Mouse (Mus musculus) embryo, embryonic 10.5 days (tissue): ENCODE results near the gene Hspg2.

Experiments
- DNase-seq: peaks from one replicate; pipeline ENCODE4 v3.0.0-alpha.2; 2015; ENCODE audit warnings: low spot score

Hspg2 gene

DNA sequence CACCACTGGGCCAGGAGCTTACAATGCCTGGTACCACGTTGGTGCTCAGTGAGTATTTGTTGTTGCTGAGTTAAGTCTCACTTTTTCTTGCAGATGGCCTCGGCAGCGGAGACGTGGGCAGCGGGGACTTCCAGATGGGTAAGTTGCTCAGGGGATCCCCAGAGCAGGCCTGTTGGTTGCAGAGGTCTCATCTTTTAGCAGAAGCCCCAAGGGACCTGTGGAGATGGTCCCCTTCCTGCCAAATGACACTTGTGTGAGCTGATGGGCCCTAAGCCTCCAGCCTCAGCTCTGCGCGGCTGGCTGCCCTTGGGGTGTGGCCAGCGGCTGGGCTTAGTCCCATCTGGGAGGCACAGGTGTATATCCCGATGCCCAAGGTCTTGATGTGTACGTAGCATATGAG, 33.6 kb downstream of the Hspg2 start:
- DNase-seq: no peak

DNA sequence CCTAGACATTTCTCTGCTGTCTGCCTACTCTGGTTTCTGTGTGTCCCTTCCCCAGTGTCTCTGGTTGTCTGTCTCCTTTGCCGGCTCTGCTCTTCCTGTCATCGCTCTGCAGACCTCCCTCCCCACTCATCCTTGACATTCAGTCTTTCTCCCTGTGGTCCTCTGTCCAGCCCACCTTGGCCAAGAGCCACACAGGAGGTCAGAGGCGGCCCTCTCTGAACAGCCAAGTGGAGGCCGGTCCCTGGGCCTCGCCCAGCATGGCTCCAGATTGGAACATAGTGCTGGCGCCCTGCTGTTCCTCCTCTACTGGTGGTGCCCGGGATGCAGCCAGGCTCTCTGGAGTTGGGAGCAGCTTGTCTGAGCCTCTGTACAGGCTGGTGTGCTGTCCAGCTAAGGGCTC, 34.2 kb downstream of the Hspg2 start:
- DNase-seq: no peak

DNA sequence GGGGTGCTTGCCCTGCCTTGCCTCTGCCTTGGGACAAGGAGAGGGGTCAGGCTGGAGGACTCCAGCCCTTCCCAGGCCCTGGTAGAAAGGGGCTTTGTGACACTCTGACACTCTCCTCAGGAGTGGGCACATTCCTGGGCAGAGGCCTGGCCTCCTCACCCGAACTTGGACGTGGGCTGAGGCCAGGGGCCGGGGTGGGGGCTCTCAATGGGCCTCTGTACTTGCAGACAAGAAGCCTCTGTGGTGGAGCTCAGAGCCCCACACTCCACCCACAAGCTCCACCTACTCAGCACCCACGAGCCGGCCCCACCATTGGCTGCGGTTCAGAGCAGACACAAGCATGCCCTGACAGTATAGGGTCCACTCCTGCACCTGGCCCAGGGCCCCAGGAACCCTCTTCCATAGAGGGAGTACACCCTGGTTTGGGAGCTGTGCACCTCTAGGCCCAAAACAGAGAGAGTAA, 35.0 kb downstream of the Hspg2 start:
- DNase-seq: no peak

DNA sequence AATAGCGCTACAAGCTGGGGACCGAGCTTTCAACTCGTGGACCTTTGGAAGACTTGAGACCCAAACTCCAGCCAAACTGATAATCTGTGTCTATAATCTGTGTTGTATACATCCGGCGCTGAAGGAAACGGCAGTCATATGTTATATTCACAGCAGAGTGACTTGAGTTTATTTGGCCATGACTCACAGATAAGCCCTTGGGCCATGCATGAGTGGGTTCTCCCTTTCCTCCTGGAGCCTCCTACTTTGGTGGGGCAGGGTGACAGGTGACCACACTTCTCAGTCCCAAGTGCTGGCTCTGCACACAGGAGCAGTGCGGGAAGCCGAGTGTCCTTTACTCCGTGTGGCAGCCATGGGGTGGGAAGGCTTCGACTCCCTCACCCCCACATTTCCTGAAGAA, 38.1 kb downstream of the Hspg2 start:
- no peak for DNase-seq

DNA sequence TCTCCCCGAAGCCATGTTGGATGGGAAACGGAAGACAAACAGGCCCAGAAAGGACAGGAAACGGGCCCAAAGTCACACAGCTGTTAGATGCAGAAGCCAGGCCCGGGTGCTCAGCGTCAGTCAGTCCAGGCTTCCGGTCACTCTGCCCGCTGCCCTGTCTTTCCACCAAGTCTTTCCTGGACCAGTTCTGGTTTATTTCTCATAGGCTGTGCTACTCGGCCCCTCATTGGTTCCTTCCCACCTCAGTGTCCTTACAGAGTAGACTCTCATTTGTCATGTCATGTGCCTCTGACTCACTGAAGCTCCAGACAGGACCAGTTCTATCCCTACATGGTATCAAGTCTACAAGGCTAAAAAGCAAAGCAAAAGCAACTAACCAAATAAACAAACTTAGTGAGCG, 41.0 kb downstream of the Hspg2 start:
- no peak for DNase-seq

DNA sequence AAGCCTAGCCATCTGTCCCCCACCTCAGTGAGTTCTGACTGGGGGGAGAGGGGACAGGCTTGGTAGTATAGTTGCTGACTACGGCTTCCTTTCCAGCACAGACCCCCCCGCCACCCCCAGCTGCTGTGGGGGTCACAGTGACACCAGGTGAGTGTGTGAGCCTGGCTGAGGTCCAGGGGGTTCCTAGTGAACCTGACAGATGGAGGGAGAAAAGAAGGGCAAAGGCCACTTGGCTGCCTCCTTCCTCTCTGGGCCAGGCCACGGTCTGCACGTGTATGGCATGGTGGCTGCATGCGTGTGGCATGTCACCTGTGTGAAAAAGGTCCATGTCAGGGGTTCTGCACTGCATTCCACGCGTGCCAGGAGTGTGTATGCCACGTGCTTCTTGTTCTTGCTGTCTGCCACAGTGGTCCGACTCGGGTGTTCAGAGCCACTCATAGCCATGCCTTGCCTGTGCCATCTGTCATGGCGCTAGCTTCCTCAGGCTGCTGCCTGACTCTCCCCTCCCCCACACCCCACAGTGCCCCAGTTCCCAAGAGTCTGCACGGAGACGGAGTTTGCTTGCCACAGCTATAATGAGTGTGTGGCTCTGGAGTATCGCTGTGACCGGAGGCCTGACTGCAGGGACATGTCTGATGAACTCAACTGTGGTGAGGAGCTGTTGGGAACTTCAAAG, 41.6 kb downstream of the Hspg2 start:
- no peak for DNase-seq

DNA sequence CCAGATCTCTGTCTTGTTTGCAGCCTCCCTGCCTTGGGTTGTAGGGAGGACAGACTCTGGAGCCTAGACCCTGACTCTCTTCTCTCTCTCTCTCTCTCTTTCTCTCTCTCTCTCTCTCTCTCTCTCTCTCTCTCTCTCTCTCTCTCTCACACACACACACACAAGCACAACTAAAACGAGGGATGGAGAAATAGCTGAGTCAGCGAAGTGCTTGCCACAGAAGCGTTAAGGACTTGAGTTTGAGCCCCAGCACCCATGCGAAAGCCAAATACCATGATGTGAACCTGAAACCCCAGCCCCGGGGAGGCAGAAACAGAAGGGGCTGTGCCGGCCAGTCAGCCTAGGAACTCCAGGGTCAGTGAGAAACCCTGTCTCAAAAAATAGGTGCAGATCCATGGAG, 44.3 kb downstream of the Hspg2 start:
- DNase-seq: no peak

DNA sequence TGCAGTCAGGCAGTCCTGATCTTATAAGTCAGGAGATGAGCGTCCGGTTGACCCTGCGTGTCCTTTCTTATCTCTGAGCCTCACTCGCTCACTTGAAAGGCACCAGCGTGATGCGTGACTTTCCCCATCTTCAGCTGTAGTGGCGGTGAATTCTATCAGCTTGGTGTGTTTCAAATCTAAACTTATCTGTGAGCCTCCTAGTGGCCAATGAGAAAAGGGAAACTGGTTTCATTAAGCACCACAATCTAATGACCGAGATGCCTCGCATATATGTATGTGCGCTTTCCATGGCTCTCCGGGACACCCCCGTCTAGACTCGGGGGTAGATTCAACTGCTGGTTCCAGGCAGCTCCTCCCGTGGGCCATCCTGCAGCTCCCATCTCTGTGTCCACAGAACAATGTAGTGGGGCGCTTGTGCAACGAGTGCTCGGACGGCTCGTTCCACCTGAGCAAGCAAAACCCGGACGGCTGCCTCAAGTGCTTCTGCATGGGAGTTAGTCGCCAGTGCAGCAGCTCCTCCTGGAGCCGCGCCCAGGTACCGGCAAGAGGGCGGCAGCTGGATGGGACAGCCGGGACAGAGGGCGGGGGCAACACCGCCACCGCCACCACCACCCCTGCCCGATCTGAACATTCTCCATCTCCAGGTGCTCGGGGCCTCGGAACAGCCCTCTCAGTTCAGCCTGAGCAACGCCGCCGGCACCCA, 49.6 kb downstream of the Hspg2 start:
- no peak for DNase-seq

DNA sequence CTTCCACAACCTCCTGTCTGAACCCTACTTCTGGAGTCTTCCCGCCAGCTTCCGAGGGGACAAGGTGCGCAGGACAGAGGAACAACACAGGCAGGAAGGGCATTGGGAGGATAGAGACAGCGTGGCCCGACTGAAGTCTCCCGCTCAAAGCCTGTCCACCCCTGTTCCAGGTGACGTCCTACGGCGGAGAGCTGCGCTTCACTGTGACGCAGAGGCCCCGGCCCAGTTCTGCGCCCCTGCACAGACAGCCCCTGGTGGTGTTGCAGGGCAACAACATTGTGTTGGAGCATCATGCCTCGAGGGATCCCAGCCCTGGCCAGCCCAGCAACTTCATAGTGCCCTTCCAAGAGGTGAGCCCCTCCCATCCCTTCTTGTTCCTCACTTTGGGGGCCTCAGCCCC, 50.2 kb downstream of the Hspg2 start:
- DNase-seq: no peak

DNA sequence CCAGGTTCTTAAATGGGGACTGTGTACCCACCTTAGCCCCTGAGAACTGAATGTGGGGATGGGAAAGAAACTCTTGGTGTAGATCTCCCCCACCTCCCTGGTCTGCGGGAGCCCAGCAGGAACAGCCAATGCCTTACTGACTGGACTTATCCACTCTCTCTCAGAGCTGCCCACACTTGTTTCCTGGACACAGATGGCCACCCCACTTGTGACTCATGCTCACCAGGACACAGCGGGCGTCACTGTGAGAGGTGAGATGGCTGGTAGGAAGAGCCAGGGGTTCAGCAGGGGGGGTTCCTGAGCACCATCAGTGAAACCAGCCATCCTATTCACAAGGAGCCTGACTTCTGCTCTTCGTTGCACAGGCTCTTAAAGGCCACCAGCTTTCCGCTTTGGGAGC, 51.8 kb downstream of the Hspg2 start:
- no peak for DNase-seq

DNA sequence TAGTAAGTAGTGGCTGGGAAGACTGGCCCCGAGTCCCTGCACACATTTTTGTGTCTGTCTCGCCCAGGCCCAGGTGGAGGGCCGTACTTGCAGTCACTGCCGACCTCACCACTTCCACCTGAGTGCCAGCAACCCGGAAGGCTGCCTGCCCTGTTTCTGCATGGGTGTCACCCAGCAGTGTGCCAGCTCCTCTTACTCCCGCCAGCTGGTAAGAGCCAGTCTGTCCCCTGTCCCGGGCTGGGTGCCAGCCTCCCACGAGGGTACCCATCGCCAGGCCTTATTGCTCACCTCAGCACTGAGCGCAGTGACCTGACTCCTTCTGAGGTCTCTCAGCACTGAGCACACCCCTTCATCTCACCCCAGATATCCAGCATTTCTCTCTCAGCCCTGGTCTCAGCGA, 53.4 kb downstream of the Hspg2 start:
- DNase-seq: no peak

DNA sequence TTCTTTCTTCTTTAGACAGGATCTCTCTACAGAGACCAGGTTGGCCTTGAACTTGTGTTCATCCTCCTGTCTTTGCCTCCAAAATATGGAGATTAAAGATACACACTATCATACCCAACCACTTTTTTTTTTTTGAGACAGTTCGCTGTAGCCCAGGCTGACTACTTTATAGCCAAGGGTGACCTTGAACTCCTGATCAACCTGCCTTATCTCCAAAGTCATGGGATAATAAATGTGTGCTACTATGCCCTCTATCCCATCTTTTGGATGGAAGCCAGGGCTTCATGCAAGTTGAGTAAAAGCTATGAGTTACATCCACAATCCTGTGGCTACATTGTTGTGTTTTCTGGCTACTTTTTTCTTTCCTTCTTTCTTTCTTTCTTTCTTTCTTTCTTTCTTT, 56.9 kb downstream of the Hspg2 start:
- no peak for DNase-seq

DNA sequence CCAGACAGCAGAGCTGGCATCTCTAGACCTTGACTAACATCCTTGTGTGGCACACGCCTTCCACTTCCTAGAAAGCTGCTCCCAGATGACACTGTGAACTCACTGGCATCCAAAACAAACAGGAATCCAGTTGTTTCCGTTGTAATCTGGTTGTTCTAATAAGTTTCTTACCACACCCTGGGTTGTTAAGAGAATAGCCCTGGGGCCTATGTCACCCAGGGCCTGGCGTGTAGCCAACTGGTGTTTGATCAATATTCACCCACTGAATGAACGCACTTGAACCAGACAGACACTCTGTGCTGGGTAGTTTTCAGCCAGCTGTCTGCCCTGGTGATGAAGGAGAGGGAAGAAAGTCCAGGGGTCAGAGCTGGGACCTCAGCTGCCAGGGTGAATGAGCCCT, 58.8 kb downstream of the Hspg2 start:
- DNase-seq: no peak

DNA sequence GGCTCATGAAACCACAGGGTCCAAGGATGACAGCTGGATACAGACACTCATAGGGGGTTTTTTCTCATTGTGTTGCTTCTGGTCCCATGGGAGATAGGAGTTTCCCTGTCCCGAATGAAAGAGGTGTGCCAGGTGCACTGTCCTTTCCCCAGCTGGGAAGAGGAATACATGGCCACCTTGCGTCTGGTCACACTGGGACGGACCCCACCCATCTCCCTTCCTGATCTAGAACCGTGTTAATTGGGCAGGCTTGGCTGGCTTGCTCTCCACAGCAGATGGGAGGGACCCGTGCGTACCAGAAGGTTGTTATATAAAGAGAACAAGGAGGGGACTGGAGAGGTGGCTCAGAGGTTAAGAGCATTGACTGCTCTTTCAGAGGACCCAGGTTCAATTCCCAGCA, 59.3 kb downstream of the Hspg2 start:
- DNase-seq: no peak

DNA sequence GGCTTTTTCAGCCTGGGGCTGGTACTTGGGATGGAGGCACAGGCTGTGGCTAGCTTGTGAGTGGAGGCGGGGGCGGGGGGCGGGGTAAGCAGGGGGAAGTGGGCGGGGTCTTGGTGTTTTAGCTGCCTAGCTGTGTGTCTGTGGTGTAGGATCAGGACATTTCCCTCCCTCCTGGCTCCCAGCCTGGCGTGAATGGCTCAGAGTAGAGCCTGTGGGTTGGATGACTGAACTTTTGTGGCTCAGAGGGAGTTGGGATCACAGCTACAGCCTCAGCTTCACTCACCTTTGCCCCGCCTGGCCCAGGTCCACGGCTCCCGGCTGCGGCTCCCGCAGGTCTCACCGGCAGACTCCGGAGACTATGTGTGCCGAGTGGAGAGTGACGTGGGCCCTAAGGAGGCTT, 71.8 kb downstream of the Hspg2 start:
- DNase-seq: no peak

DNA sequence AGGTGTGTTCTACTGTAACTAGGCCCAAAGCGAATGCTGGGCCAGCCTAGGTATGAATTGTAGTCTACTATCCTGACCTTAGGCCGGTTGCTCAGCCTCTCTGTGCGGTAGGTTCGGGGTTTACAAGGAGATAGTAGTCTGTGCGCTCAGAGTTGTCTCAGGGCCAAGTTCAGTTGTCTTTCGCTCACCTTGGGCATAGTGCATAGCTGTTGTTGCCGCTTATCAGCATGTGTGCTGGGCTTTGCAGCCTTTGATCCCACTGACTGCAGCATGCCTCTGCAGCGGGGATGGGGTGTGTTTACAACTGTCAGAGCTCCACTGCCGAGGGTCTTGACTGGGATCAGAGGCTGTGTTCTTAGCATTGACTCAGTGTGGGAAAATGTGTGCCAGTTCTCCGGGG, 74.4 kb downstream of the Hspg2 start:
- no peak for DNase-seq

DNA sequence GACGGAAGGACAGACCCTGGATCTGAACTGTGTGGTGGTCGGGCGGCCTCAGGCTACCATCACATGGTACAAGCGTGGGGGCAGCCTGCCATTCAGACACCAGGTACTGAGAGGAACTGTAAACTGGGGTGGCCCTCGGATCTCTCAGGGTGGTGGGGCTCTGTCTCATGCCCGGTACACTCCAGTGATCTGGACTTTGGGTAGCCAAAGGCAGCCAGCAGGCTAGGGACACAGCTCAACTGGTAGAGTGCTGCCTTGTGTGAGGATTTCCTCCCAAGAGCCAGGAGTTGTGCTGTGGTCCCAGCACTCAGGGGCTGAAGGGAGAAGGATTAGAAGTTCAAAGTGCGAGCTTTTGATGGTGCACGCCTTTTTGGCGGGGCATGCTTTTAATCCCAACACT, 77.0 kb downstream of the Hspg2 start:
- DNase-seq: no peak

DNA sequence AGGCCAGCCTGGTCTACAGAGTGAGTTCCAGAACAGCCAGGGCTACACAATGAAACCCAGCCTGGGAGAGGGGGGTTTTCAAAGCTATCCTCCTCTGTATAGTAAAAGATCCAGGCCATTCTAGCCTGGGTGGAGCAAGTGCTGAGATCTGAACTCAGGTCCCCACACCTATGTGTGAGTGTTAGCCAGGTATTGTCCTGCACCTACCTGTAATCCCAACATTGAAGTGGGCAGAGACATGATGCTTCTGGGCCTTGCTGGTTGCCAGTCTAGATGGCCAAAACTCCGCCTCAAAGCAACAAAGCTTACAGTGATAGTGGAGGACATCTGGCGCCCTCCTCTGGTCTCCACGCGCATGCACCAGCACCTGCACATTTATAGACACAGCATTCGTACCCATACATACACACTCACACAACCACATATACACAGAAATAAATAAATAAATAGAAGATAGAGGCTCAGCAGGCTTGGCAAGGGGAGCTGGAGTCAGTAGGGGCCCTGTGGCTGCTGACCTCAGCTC, 77.5 kb downstream of the Hspg2 start:
- peak; percentile 66 for DNase-seq

DNA sequence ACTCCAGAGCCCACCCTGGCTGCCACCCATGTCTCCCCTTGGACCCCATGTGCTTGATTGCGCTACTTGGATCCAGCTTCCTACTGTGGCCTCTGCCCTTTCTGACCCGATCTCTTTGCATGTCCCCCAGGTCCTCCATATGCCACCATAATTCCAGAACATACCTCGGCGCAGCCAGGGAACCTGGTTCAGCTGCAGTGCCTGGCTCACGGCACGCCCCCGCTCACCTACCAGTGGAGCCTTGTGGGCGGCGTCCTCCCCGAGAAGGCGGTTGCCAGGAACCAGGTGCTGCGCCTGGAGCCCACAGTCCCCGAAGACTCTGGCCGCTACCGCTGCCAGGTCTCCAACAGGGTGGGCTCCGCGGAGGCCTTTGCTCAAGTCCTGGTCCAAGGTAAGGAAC, 84.9 kb downstream of the Hspg2 start:
- DNase-seq: no peak

DNA sequence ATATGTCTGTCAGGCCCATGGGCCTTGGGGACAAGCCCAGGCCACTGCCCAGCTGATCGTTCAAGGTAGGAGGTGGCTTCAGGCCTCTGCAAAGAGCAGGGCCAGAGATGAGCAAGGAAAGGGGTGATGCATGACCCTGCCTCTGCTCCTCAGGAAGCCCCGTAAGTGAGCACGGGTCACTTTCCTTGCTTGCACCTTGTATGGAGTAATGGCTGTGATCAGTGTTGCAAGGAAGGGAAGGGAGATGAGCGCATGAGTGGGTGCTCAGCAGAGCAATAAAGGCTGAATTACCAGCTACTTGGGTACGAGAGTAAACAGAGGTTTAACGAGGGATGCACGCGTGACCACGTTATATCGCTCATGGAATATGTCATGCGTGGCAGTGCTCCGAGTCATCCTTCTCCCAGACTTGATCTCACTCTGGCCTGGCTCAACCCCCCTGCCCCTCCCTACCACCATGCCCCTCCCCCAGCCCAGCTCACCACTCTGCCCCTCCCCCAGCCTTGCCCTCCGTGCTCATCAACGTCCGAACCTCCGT, 88.2 kb downstream of the Hspg2 start:
- no peak for DNase-seq

DNA sequence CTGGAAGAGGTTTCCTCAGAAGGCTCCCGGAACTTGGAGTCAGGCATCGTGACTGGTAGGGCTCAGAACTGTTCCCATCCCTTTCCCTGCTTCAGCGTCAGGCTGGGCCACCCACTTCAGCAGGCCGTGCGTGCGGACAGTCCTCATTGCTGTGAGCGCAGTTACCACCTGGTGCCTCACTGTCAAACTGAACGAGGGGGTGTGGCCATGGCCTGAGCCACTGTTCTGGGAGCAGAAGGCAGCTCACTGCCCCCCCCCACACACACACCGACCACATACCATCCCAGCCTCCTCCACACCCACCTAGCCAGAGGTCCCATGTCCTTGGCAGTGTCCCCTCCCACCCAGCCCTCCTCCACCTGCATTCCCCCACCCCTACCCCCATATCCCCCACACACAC, 101.3 kb downstream of the Hspg2 start:
- no peak for DNase-seq

DNA sequence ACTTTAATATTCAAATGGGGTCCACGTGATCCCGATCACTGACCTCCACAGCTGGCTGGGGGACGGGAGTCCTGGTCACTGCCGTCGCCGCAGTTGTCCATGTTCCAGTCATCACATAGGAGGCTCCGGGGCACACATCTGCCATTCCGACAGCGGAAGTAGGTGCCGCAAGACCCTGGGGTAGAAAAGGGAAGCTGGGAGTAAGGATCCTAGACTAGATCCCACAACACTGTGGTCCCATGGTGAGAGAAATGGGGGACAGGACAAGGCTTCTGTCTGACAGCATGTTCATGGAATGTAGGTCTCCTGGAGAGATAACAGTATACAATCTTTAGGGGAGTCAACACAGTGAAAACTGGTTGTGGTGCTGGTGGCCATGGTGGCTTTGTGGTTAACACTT, 105.9 kb downstream of the Hspg2 start, which contains the start of gene Ldlrad2:
TSS of gene Ldlrad2 (minus strand) at position 101 of the 400 bp plus-strand sequence.
- no peak for DNase-seq

DNA sequence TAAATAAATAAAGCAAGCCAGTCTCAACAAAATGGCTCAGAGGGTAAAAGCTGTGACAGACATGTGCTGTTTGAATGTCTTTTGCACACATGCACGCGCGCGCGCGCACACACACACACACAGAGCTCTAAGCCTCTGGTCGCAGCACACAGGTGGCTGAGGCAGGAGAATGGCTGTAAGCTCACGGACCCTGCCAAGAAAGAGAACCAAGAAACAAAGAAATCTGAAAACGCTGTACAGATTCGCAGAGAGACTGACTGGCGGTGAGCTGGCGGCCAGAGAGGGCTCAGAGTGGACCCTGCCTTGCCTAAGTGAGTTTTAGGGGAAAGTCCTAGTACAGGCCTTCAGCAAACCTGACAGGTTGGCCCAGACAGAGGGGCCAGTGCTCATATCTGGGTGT, 108.9 kb downstream of the Hspg2 start:
- no peak for DNase-seq
